Comparison of ENCODE assay signal across 16 mouse cellular contexts in genomic region chr10:54403223-54403926, GRCm38 (mm10).
DNase-seq lines count a peak whose midpoint lies in the region; ATAC-seq and TF ChIP-seq lines count a peak whose summit lies in the region.
"Had no signal": no experiment of that assay in that cellular context is flagged by ENCODE, and none has a peak within 500 bp of the region (broad histone marks: within the 10 kb centered on the region; RNA-seq: fewer than 3 reads in every experiment).

No protein-coding gene starts in this region.

- no peak for ATAC-seq in forebrain, postnatal 0 days
- no peak for ATAC-seq in forebrain, embryonic 11.5 days (replicated peaks; ENCODE audit: low FRiP score)
- ATAC-seq in intestine, embryonic 15.5 days: peak; percentile 36; the same call in 1 of the 2 replicates
- no peak for ATAC-seq in intestine, postnatal 0 days
- peak; percentile 61 for ATAC-seq in lung, embryonic 16.5 days (ENCODE audit: low read depth)

- H3K27me3 ChIP-seq in forebrain, postnatal 0 days (ENCODE audit: insufficient read depth, low read length): no peaks in the 10 kb centered on the region
- H3K27me3 ChIP-seq in forebrain, embryonic 11.5 days (ENCODE audit: control insufficient read depth, insufficient read depth, low read length): no peaks in the 10 kb centered on the region
- no peaks in the 10 kb centered on the region for H3K27me3 ChIP-seq in intestine, embryonic 15.5 days (replicated peaks)
- H3K27me3 ChIP-seq in intestine, postnatal 0 days (replicated peaks; ENCODE audit: control insufficient read depth, insufficient read depth, low read length): no peaks in the 10 kb centered on the region
- no peaks in the 10 kb centered on the region for H3K27me3 ChIP-seq in lung, embryonic 16.5 days (ENCODE audit: control insufficient read depth, insufficient read depth, low read depth, low read length)
- no peaks in the 10 kb centered on the region for H3K27me3 ChIP-seq in myocyte (ENCODE audit: control insufficient read depth, insufficient read depth, insufficient read length)
- H3K27me3 ChIP-seq: embryonic facial prominence, embryonic 12.5 days; forebrain, embryonic 12.5 days; limb, embryonic 15.5 days had no signal

- no peak for TF ChIP-seq POLR2A in myocyte (IDR thresholded peaks at IDR 0.05; ENCODE audit: insufficient read length, low read depth)

- no peak overlapping the region for H3ac ChIP-seq in myocyte (ENCODE audit: control insufficient read depth, insufficient read length)

- no peak overlapping the region for H3K4me3 ChIP-seq in forebrain, postnatal 0 days (ENCODE audit: low read depth, low read length)
- no peak overlapping the region for H3K4me3 ChIP-seq in forebrain, embryonic 11.5 days (ENCODE audit: low read depth, low read length)
- H3K4me3 ChIP-seq in intestine, embryonic 15.5 days (replicated peaks): no peak overlapping the region
- H3K4me3 ChIP-seq in intestine, postnatal 0 days (ENCODE audit: low read depth, low read length): no peak overlapping the region
- H3K4me3 ChIP-seq in lung, embryonic 16.5 days (ENCODE audit: low read length): no peak overlapping the region
- no peak overlapping the region for H3K4me3 ChIP-seq in myocyte
- H3K4me3 ChIP-seq: embryonic facial prominence, embryonic 12.5 days; forebrain, embryonic 12.5 days; limb, embryonic 15.5 days had no signal

- no peaks in the 10 kb centered on the region for H3K9me3 ChIP-seq in forebrain, postnatal 0 days (ENCODE audit: low read length)
- H3K9me3 ChIP-seq in forebrain, embryonic 11.5 days (ENCODE audit: control insufficient read depth, low read length): no peaks in the 10 kb centered on the region
- H3K9me3 ChIP-seq in intestine, embryonic 15.5 days: no peaks in the 10 kb centered on the region
- no peaks in the 10 kb centered on the region for H3K9me3 ChIP-seq in intestine, postnatal 0 days (ENCODE audit: control insufficient read depth)
- no peaks in the 10 kb centered on the region for H3K9me3 ChIP-seq in lung, embryonic 16.5 days (ENCODE audit: control insufficient read depth, low read length)
- H3K9me3 ChIP-seq: embryonic facial prominence, embryonic 12.5 days; forebrain, embryonic 12.5 days; limb, embryonic 15.5 days had no signal

- no peaks in the 10 kb centered on the region for H3K4me1 ChIP-seq in forebrain, postnatal 0 days (ENCODE audit: insufficient read depth)
- no peaks in the 10 kb centered on the region for H3K4me1 ChIP-seq in forebrain, embryonic 11.5 days (replicated peaks; ENCODE audit: control insufficient read depth, insufficient read depth, low read length)
- H3K4me1 ChIP-seq in intestine, embryonic 15.5 days (replicated peaks): no peaks in the 10 kb centered on the region
- H3K4me1 ChIP-seq in intestine, postnatal 0 days (replicated peaks; ENCODE audit: control insufficient read depth, insufficient read depth, low read length): no peaks in the 10 kb centered on the region
- H3K4me1 ChIP-seq in lung, embryonic 16.5 days (replicated peaks; ENCODE audit: control insufficient read depth, insufficient read depth, low read length): no peaks in the 10 kb centered on the region
- H3K4me1 ChIP-seq: embryonic facial prominence, embryonic 12.5 days; forebrain, embryonic 12.5 days; limb, embryonic 15.5 days had no signal

- 59% methylated on average over 5 of the region's 5 CpGs for WGBS in forebrain, postnatal 0 days
- WGBS in forebrain, embryonic 11.5 days: 74% methylated on average over 5 of the region's 5 CpGs
- 26% methylated on average over 5 of the region's 5 CpGs for WGBS in intestine, embryonic 15.5 days
- 34% methylated on average over 5 of the region's 5 CpGs for WGBS in intestine, postnatal 0 days
- WGBS in lung, embryonic 16.5 days: 14% methylated on average over 5 of the region's 5 CpGs

- no peaks in the 10 kb centered on the region for H3K79me2 ChIP-seq in myocyte (ENCODE audit: control insufficient read depth, insufficient read depth)

- no peak overlapping the region for H3K27ac ChIP-seq in forebrain, postnatal 0 days (ENCODE audit: low read depth, low read length)
- no peak overlapping the region for H3K27ac ChIP-seq in forebrain, embryonic 11.5 days (ENCODE audit: low read depth, low read length)
- H3K27ac ChIP-seq in intestine, embryonic 15.5 days: no peak overlapping the region
- H3K27ac ChIP-seq in intestine, postnatal 0 days (ENCODE audit: low read depth, low read length): no peak overlapping the region
- no peak overlapping the region for H3K27ac ChIP-seq in lung, embryonic 16.5 days (ENCODE audit: low read length)
- H3K27ac ChIP-seq: embryonic facial prominence, embryonic 12.5 days; forebrain, embryonic 12.5 days; limb, embryonic 15.5 days; macrophage had no signal

- TF ChIP-seq CTCF in forebrain, postnatal 0 days (IDR thresholded peaks at IDR 0.05; ENCODE audit: low read depth): no peak
- TF ChIP-seq CTCF in intestine, postnatal 0 days (IDR thresholded peaks at IDR 0.05; ENCODE audit: low read depth): no peak

- peak; percentile 3 for DNase-seq in forebrain, postnatal 0 days
- DNase-seq in forebrain, embryonic 11.5 days (ENCODE audit: low spot score): no peak
- DNase-seq in lung, postnatal 14 days: no peak
- DNase-seq in testis, postnatal 14 days (ENCODE audit: low spot score): no peak
- DNase-seq: adrenal gland, postnatal 10 days; midbrain, embryonic 14.5 days; right cerebral cortex, postnatal 25 days; thymus, postnatal 25 days had no signal

- H3K9ac ChIP-seq in forebrain, postnatal 0 days: no peak overlapping the region
- no peak overlapping the region for H3K9ac ChIP-seq in forebrain, embryonic 11.5 days (ENCODE audit: low read length)
- no peak overlapping the region for H3K9ac ChIP-seq in intestine, embryonic 15.5 days
- H3K9ac ChIP-seq in intestine, postnatal 0 days (ENCODE audit: low read depth, low read length): no peak overlapping the region
- H3K9ac ChIP-seq in lung, embryonic 16.5 days (ENCODE audit: low read length): no peak overlapping the region
- H3K9ac ChIP-seq: embryonic facial prominence, embryonic 12.5 days; forebrain, embryonic 12.5 days; limb, embryonic 15.5 days had no signal

- no peaks in the 10 kb centered on the region for H3K36me3 ChIP-seq in forebrain, postnatal 0 days (ENCODE audit: insufficient read depth)
- H3K36me3 ChIP-seq in forebrain, embryonic 11.5 days (ENCODE audit: control insufficient read depth, insufficient read depth, low read length): no peaks in the 10 kb centered on the region
- no peaks in the 10 kb centered on the region for H3K36me3 ChIP-seq in intestine, embryonic 15.5 days
- H3K36me3 ChIP-seq in intestine, postnatal 0 days (ENCODE audit: control insufficient read depth, insufficient read depth): no peaks in the 10 kb centered on the region
- H3K36me3 ChIP-seq in lung, embryonic 16.5 days (ENCODE audit: control insufficient read depth, insufficient read depth, low read length): no peaks in the 10 kb centered on the region
- H3K36me3 ChIP-seq in myocyte (ENCODE audit: control insufficient read depth, insufficient read depth): no peaks in the 10 kb centered on the region
- H3K36me3 ChIP-seq: embryonic facial prominence, embryonic 12.5 days; forebrain, embryonic 12.5 days; limb, embryonic 15.5 days had no signal

- no peak overlapping the region for H3K4me2 ChIP-seq in forebrain, postnatal 0 days (ENCODE audit: low read depth)
- no peak overlapping the region for H3K4me2 ChIP-seq in forebrain, embryonic 11.5 days (ENCODE audit: low read depth, low read length, severe bottlenecking)
- no peak overlapping the region for H3K4me2 ChIP-seq in intestine, embryonic 15.5 days (replicated peaks)
- no peak overlapping the region for H3K4me2 ChIP-seq in intestine, postnatal 0 days (replicated peaks; ENCODE audit: low read depth)
- no peak overlapping the region for H3K4me2 ChIP-seq in lung, embryonic 16.5 days (ENCODE audit: low read depth, low read length)
- H3K4me2 ChIP-seq in myocyte (ENCODE audit: low read depth): peak overlapping the region; percentile 1
- H3K4me2 ChIP-seq: embryonic facial prominence, embryonic 12.5 days; forebrain, embryonic 12.5 days; limb, embryonic 15.5 days had no signal

TF ChIP-seq in myocyte, 11 proteins besides CTCF, POLR2A, EP300 and RAD21:
- TF ChIP-seq CEBPB (IDR thresholded peaks at IDR 0.05; ENCODE audit: insufficient read depth, poor library complexity, severe bottlenecking): no peak
- no peak for TF ChIP-seq TCF3 (IDR thresholded peaks at IDR 0.05; ENCODE audit: insufficient read length, low read depth)
- no peak for TF ChIP-seq MYOG (IDR thresholded peaks at IDR 0.05; ENCODE audit: control insufficient read depth in 1 of 3, insufficient read depth in 1 of 3, insufficient read length in 2 of 3, low read depth in 2 of 3)
- no peak for TF ChIP-seq POLR2AphosphoS2 (IDR thresholded peaks at IDR 0.05; ENCODE audit: insufficient read length, low read depth)
- no peak for TF ChIP-seq TCF12 (IDR thresholded peaks at IDR 0.05; ENCODE audit: insufficient read depth, poor library complexity, severe bottlenecking)
- no peak for TF ChIP-seq REST (IDR thresholded peaks at IDR 0.05; ENCODE audit: insufficient read depth, insufficient read length)
- no peak for TF ChIP-seq E2F4 (IDR thresholded peaks at IDR 0.05; ENCODE audit: insufficient read depth)
- no peak for TF ChIP-seq MYOD1 (IDR thresholded peaks at IDR 0.05; ENCODE audit: control insufficient read depth in 1 of 3, insufficient read length in 2 of 3, low read depth in 2 of 3)
- no peak for TF ChIP-seq MAX (IDR thresholded peaks at IDR 0.05; ENCODE audit: low read depth)
- no peak for TF ChIP-seq SRF (IDR thresholded peaks at IDR 0.05; ENCODE audit: control insufficient read depth, insufficient read length, low read depth)
- no peak for TF ChIP-seq USF1 (IDR thresholded peaks at IDR 0.05; ENCODE audit: low read depth)
TF ChIP-seq in myocyte: peak in this region for 0.

Comparison
In these comparisons a context has a peak if more than half of its experiments do, and no peak if none do; other contexts are left out.
1. ATAC-seq: peak in intestine, embryonic 15.5 days (single experiment) and lung, embryonic 16.5 days (single experiment); none in forebrain, postnatal 0 days (single experiment), forebrain, embryonic 11.5 days (single experiment) and intestine, postnatal 0 days (single experiment).